Mouse (Mus musculus): ENCODE measurements around the gene Iscu. TPM values are rescaled to one million over a fixed set of nuclear protein-coding genes. Genes with fewer than 3 reads are reported as not detected.

Iscu gene
- polyA plus RNA-seq, 1 experiment from 2014 or later, result 107 TPM

- ATAC-seq (ENCODE audit: low FRiP score, low TSS enrichment), result no peak
- no peak overlapping the region for H3K4me3 ChIP-seq (ENCODE audit: low read length)
- H3K4me1 ChIP-seq (ENCODE audit: insufficient read depth, low read length), result 0 out of 2 replicates have a peak, but pooled peaks cover 5% of the 10 kb centered on the region
- no peaks in the 10 kb centered on the region for H3K36me3 ChIP-seq (ENCODE audit: insufficient read depth, low read length)
- H3K27me3 ChIP-seq (ENCODE audit: insufficient read depth, low read length), result no peaks in the 10 kb centered on the region
- H3K9me3 ChIP-seq (ENCODE audit: low read length), result no peaks in the 10 kb centered on the region
- WGBS, result 77% methylated on average over 7 of the region's 7 CpGs
- H3K27ac ChIP-seq (ENCODE audit: low read length), result no peak overlapping the region
- no peak overlapping the region for H3K9ac ChIP-seq (replicated peaks; ENCODE audit: low read length)
- H3K4me2 ChIP-seq (replicated peaks; ENCODE audit: low read depth, low read length), result no peak overlapping the region
Observed at GRCm38 (mm10) chr5:113825558-113825957, 53.0 kb downstream of the Iscu start.

- no peaks in the 10 kb centered on the region for H3K9me3 ChIP-seq (ENCODE audit: low read length)
- ATAC-seq (ENCODE audit: low FRiP score, low TSS enrichment), result no peak
- no peak overlapping the region for H3K4me3 ChIP-seq (ENCODE audit: low read length)
- no peaks in the 10 kb centered on the region for H3K27me3 ChIP-seq (ENCODE audit: insufficient read depth, low read length)
- H3K4me2 ChIP-seq (replicated peaks; ENCODE audit: low read depth, low read length), result no peak overlapping the region
- H3K9ac ChIP-seq (replicated peaks; ENCODE audit: low read length), result no peak overlapping the region
- H3K36me3 ChIP-seq (ENCODE audit: insufficient read depth, low read length), result no peaks in the 10 kb centered on the region
- WGBS, result 83% methylated on average over 4 of the region's 4 CpGs
- H3K27ac ChIP-seq (ENCODE audit: low read length), result no peak overlapping the region
- H3K4me1 ChIP-seq (ENCODE audit: insufficient read depth, low read length), result 0 out of 2 replicates have a peak, but pooled peaks cover 5% of the 10 kb centered on the region
Observed at GRCm38 (mm10) chr5:113826619-113827018, 54.1 kb downstream of the Iscu start.

Other genes with a start within 250 kb of the Iscu start
- gene Cmklr1, start 122.3 kb upstream of the Iscu start, polyA plus RNA-seq (2015; fragmentation: Nextera tagmentation; extraction: Ambion mirVana), result 4.4 and 6.5 TPM in 2 replicates
- gene 1700069L16Rik, start 48.0 kb upstream of the Iscu start, polyA plus RNA-seq (2015; fragmentation: Nextera tagmentation; extraction: Ambion mirVana), result not detected in 2 replicates
- 6.1 and 7.0 TPM in 2 replicates for gene Ficd, start 36.9 kb upstream of the Iscu start, polyA plus RNA-seq (2015; fragmentation: Nextera tagmentation; extraction: Ambion mirVana)
- 54.8 and 62.4 TPM in 2 replicates for gene Sart3, start 238 bp upstream of the Iscu start, polyA plus RNA-seq (2015; fragmentation: Nextera tagmentation; extraction: Ambion mirVana)
- 46.1 and 51.7 TPM in 2 replicates for gene Tmem119, start 27.8 kb downstream of the Iscu start, polyA plus RNA-seq (2015; fragmentation: Nextera tagmentation; extraction: Ambion mirVana)
- 2.4 TPM in 2 replicates for gene Selplg, start 59.9 kb downstream of the Iscu start, polyA plus RNA-seq (2015; fragmentation: Nextera tagmentation; extraction: Ambion mirVana)
- 122 and 126 TPM in 2 replicates for gene Coro1c, start 136.0 kb downstream of the Iscu start, polyA plus RNA-seq (2015; fragmentation: Nextera tagmentation; extraction: Ambion mirVana)
- 15.0 and 16.7 TPM in 2 replicates for gene Ssh1, start 221.1 kb downstream of the Iscu start, polyA plus RNA-seq (2015; fragmentation: Nextera tagmentation; extraction: Ambion mirVana)
- gene Dao, start 231.0 kb downstream of the Iscu start, polyA plus RNA-seq (2015; fragmentation: Nextera tagmentation; extraction: Ambion mirVana), result 20.4 and 22.5 TPM in 2 replicates

Measured in kidney, embryonic 16.5 days (tissue).